Mouse (Mus musculus) hindbrain, embryonic 14.5 days (tissue): ENCODE results near the gene 4933430I17Rik. TPM values are rescaled to one million over a fixed set of nuclear protein-coding genes. Genes with fewer than 3 reads are reported as not detected.

Experiments
- ATAC-seq: fragments of 200-750 bp; cut with Nextera tagmentation; 2 replicates; pipeline ENCODE4 v1.8.0; 2017; ENCODE audit warnings: moderate number of reproducible peaks, mild to moderate bottlenecking, moderate TSS enrichment, moderate library complexity; ENCODE audit not compliant: low FRiP score
- DNase-seq: peaks from one replicate; pipeline ENCODE4 v3.0.0-alpha.2; 2015; ENCODE audit warnings: low spot score
- H3K27ac ChIP-seq: fragments of 300-500 bp; sonication (generic); 2 replicates; pipeline ENCODE4 v1.5.1; 2014; ENCODE audit warnings: mild to moderate bottlenecking, moderate library complexity
- H3K27me3 ChIP-seq: fragments of 300-500 bp; sonication (generic); 2 replicates; pipeline ENCODE4 v1.6.1; 2014; ENCODE audit warnings: mild to moderate bottlenecking, low read length, mixed read lengths; ENCODE audit not compliant: control insufficient read depth, insufficient read depth
- H3K36me3 ChIP-seq: fragments of 300-500 bp; sonication (generic); replicated peaks from 2 replicates; pipeline ENCODE4 v1.6.1; 2014; ENCODE audit not compliant: control insufficient read depth, insufficient read depth
- H3K4me1 ChIP-seq: fragments of 300-500 bp; sonication (generic); replicated peaks from 2 replicates; pipeline ENCODE4 v1.6.1; 2014; ENCODE audit warnings: antibody characterized with exemption, low read length, mixed read lengths; ENCODE audit not compliant: control insufficient read depth, insufficient read depth
- H3K4me2 ChIP-seq: fragments of 300-500 bp; sonication (generic); replicated peaks from 2 replicates; pipeline ENCODE4 v1.6.1; 2014; ENCODE audit warnings: mild to moderate bottlenecking, moderate library complexity
- H3K4me3 ChIP-seq: fragments of 300-500 bp; sonication (generic); replicated peaks from 2 replicates; pipeline ENCODE4 v1.5.1; 2014; ENCODE audit warnings: mild to moderate bottlenecking, low read length
- H3K9ac ChIP-seq: fragments of 300-500 bp; sonication (generic); 2 replicates; pipeline ENCODE4 v1.6.1; 2014
- H3K9me3 ChIP-seq: fragments of 300-500 bp; sonication (generic); 2 replicates; pipeline ENCODE4 v1.6.1; 2016; ENCODE audit warnings: low read length; ENCODE audit not compliant: control insufficient read depth
- WGBS: fragments of 180-500 bp; shearing (Covaris S2); extraction: QIAGEN DNeasy Blood & Tissue Kit; methylation state at CpG from one replicate; pipeline ENCODE4 v1.1.7; 2014; 5-methylcytosine and 5-hydroxymethylcytosine counted together
- polyA plus RNA-seq: library from polyadenylated mRNA; unstranded; fragments of >200 nt; fragmentation: Nextera tagmentation; extraction: Ambion mirVana; gene quantifications from 2 replicates; pipeline ENCODE4 v1.2.1, GENCODE M21; 2014

The 4933430I17Rik gene
- polyA plus RNA-seq, 1 experiment from 2014 or later = 0.24 TPM

DNA sequence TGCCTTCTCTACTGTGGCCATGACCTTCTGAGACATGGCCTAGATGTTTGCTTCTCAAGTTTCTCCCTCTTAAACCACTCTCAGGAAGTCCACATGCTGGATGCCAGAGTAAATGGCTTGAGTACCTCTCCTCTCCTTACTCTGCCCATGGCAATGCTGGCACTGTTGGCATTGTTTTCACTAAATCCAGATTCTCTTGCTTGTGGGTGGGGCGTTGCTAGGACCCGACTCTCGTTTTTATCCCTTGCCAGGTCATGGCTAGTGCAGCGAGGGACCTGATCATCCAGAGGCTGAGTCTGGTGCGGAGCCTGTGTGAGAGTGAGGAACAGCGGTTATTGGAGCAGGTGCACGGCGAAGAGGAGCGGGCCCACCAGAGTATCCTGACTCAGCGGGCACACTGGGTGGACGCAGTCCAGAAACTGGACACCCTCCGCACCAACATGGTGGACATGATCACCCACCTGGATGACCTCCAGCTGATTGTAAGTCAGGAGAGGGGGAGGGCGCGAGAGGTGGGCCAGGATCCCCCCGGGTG is 38.9 kb upstream of the 4933430I17Rik start:
- no peak overlapping the region for H3K27ac ChIP-seq
- no peaks in the 10 kb centered on the region for H3K36me3 ChIP-seq
- no peaks in the 10 kb centered on the region for H3K9me3 ChIP-seq
- H3K9ac ChIP-seq = no peak overlapping the region
- WGBS = 92% methylated on average over 15 of the region's 15 CpGs
- no peak overlapping the region for H3K4me2 ChIP-seq
- 0 out of 2 replicates have a peak, but pooled peaks cover 5% of the 10 kb centered on the region for H3K27me3 ChIP-seq
- ATAC-seq (no peak), DNase-seq (no peak)
- no peaks in the 10 kb centered on the region for H3K4me1 ChIP-seq
- H3K4me3 ChIP-seq = no peak overlapping the region

DNA sequence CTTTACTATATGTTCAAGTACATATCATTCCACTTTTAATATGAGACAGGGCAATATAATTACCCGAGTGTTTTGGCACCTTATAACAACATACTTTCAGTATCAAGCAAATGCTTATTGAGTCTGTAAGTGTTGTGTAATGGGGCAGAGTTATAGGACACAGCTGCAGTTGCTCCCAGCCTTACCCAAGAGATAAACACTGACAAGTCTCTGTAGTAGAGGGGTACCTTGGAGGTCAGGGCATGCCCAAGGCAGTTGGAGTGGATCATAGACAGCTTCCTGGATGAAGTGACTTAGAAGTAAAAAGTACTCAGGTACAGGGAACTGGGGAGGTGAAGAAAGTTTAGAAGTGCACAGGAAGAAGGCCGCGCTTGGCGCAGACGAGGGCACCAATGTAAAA is 38.0 kb upstream of the 4933430I17Rik start:
- Histone ChIP-seq H3K4me3 (no peak overlapping the region), H3K4me2 (no peak overlapping the region), H3K4me1 (no peaks in the 10 kb centered on the region), H3K36me3 (no peaks in the 10 kb centered on the region), H3K27ac (no peak overlapping the region), H3K9ac (no peak overlapping the region), H3K9me3 (no peaks in the 10 kb centered on the region), H3K27me3 (no peaks in the 10 kb centered on the region)
- no peak for DNase-seq
- ATAC-seq = no peak
- 95% methylated on average over 5 of the region's 5 CpGs for WGBS

DNA sequence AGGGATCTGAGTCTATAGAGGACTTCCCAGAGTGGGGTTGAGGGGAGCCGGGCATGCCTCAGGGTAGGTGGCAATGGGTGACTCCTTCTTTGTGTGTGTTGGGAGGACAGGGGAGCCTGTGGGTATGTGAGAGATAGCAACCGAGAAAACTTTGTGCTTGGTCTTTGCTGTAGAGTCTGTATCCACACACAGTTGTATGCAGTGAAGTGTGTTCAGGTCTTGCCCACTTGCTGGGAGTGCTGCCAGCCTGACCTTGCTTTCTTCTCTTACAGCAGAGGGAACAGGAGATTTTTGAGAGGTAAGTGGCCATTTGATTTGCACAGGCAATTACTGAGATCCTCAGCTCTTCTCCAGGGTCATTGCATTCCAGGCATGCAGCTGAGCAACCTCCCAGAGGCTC is 37.3 kb upstream of the 4933430I17Rik start:
- WGBS = 68% methylated on average over 2 of the region's 2 CpGs
- DNase-seq (no peak), ATAC-seq (no peak)
- no peaks in the 10 kb centered on the region for H3K4me1 ChIP-seq
- no peak overlapping the region for H3K4me3 ChIP-seq
- H3K4me2 ChIP-seq = no peak overlapping the region
- H3K9me3 ChIP-seq = no peaks in the 10 kb centered on the region
- no peaks in the 10 kb centered on the region for H3K36me3 ChIP-seq
- no peaks in the 10 kb centered on the region for H3K27me3 ChIP-seq
- no peak overlapping the region for H3K9ac ChIP-seq
- no peak overlapping the region for H3K27ac ChIP-seq

DNA sequence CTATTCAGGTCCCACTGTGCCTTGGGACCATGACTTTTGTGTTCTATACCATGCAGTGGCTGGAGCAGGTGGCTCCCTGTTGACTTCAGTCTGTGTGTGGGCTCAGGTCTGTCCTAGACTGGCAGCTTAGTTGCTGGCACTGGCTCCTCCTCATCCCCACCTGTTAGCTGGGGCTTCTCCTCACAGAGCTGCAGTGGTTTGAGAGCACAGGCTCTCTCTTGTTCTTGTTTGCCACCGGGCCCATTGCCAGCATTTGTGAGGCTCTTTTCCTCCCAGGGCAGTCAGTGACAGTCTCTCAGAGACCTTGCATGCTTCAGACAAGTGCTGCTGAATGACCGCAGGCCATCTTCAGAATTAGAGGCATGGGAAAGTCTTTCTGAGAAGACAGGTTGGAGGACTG is 32.5 kb upstream of the 4933430I17Rik start:
- no peaks in the 10 kb centered on the region for H3K27me3 ChIP-seq
- no peak overlapping the region for H3K9ac ChIP-seq
- no peak overlapping the region for H3K4me2 ChIP-seq
- no peak for DNase-seq
- no peaks in the 10 kb centered on the region for H3K9me3 ChIP-seq
- ATAC-seq = no peak
- no peaks in the 10 kb centered on the region for H3K4me1 ChIP-seq
- H3K36me3 ChIP-seq = peaks cover 2% of the 10 kb centered on the region; the same call in 1 of the 2 replicates
- no peak overlapping the region for H3K4me3 ChIP-seq
- 87% methylated on average over 2 of the region's 2 CpGs for WGBS
- H3K27ac ChIP-seq = no peak overlapping the region

DNA sequence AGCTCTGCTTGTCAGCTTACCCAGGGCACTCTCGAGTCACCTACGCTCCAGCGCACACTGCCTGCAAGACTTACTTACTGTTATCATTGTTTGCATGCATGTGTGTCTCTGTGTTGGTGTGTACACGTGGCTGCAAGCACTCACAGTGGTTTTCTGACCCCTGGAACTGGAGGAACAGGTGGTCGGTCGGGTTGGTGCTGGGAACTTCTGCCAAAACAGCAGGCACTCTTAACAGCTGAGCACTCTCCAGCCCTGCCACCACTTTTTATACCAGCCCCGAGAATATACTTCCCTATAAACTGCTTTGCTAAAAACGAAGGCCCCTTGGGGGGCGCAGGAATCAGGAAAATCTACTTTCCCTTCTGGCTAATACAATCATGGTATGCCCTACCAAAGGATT is 30.9 kb upstream of the 4933430I17Rik start:
- H3K4me2 ChIP-seq = no peak overlapping the region
- H3K36me3 ChIP-seq = peaks cover 12% of the 10 kb centered on the region; the same call in 1 of the 2 replicates
- DNase-seq = no peak
- no peak overlapping the region for H3K9ac ChIP-seq
- H3K27ac ChIP-seq = no peak overlapping the region
- H3K4me1 ChIP-seq = no peaks in the 10 kb centered on the region
- 71% methylated on average over 9 of the region's 9 CpGs for WGBS
- H3K4me3 ChIP-seq = no peak overlapping the region
- H3K27me3 ChIP-seq = no peaks in the 10 kb centered on the region
- H3K9me3 ChIP-seq = no peaks in the 10 kb centered on the region
- ATAC-seq = no peak

DNA sequence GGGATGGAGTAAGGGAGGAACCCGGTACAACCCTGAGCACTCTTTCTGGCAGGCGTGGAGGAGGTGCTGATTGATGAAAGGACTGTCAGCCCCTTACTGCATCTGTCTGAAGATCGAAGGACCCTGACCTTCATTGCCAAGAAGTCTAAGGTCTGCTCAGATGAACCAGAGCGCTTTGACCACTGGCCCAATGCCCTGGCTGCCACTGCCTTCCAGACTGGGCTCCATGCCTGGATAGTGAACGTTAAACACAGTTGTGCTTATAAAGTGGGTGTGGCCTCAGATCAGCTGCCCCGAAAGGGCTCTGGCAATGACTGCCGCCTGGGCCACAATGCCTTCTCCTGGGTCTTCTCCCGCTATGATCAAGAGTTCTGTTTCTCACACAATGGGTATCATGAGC is 29.2 kb upstream of the 4933430I17Rik start:
- Histone ChIP-seq H3K36me3 (peaks cover 12% of the 10 kb centered on the region; the same call in 1 of the 2 replicates), H3K9me3 (no peaks in the 10 kb centered on the region), H3K27me3 (no peaks in the 10 kb centered on the region), H3K4me3 (no peak overlapping the region), H3K27ac (no peak overlapping the region), H3K4me2 (no peak overlapping the region), H3K4me1 (0 out of 2 replicates have a peak, but pooled peaks cover 1% of the 10 kb centered on the region), H3K9ac (no peak overlapping the region)
- ATAC-seq (no peak), DNase-seq (no peak)
- WGBS = 84% methylated on average over 8 of the region's 8 CpGs

DNA sequence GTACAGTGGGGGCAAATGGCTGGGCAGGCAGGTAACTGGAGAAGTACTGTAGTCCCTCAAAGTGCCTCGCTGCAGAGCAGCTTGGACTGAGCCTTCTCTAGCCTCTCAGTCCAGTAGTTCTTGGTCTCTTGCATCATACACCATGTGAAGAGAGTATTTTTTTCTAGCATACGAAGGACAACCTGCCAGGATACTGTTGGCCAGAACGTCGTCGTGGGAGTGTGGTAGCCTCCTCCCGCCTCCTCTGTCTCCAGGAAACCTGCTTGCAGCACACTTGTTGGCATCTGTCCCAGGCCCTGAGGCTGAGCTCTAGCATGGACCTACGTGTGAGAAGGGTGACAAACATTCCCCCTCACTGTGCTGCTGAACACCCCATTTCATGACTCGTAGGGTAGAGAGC is 28.4 kb upstream of the 4933430I17Rik start:
- 63% methylated on average over 8 of the region's 8 CpGs for WGBS
- DNase-seq = no peak
- Histone ChIP-seq H3K9me3 (no peaks in the 10 kb centered on the region), H3K9ac (no peak overlapping the region), H3K4me2 (no peak overlapping the region), H3K36me3 (peaks cover 12% of the 10 kb centered on the region; the same call in 1 of the 2 replicates), H3K27me3 (no peaks in the 10 kb centered on the region), H3K4me3 (no peak overlapping the region), H3K4me1 (0 out of 2 replicates have a peak, but pooled peaks cover 7% of the 10 kb centered on the region), H3K27ac (no peak overlapping the region)
- peak; percentile 12; the same call in 1 of the 2 replicates for ATAC-seq

DNA sequence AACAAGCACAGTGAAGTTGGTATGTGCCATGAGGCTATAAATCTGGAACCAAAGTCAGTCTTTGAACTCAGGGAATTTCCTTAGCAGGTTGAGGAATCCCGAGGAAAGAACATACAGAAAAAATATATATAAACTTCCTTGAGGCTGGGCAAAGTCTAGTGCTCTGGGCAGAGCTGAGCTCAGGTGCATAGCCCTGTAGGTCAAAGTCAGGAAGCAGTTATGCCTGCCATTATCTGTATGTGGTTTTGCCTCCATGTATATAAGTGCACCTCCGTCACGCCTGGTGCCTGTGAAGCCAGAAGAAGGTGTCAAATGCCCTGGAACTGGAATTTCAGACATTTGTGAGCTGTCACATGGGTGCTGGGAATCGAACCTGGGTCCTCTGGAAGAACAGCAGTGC is 24.4 kb upstream of the 4933430I17Rik start:
- H3K27ac ChIP-seq = no peak overlapping the region
- no peak for ATAC-seq
- H3K4me1 ChIP-seq = 0 out of 2 replicates have a peak, but pooled peaks cover 7% of the 10 kb centered on the region
- no peaks in the 10 kb centered on the region for H3K27me3 ChIP-seq
- no peak for DNase-seq
- peaks cover 12% of the 10 kb centered on the region; the same call in 1 of the 2 replicates for H3K36me3 ChIP-seq
- H3K4me2 ChIP-seq = peak overlapping the region; percentile 55; the same call in 1 of the 2 replicates
- H3K9ac ChIP-seq = no peak overlapping the region
- no peaks in the 10 kb centered on the region for H3K9me3 ChIP-seq
- no peak overlapping the region for H3K4me3 ChIP-seq
- WGBS = 95% methylated on average over 4 of the region's 4 CpGs

DNA sequence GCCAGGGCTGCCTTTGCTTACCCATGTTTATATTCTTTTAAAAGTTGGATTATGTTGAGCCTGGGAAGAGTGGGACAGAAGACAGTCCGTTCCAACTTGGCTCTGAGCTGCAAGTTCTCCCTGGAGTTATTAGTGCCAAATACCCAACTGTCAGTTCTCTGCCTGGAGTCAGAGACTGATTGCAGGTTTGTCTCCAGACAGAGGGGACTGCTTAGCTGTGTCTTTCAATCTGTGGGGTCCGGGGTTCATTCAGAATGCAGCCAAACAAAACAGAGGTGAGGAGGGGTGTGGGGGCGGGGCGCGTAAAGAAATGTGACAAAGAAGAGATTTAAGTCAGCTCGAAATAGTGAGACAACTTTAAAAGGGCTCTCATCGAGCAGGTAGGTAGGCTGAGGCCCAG is 23.6 kb upstream of the 4933430I17Rik start:
- Histone ChIP-seq H3K27me3 (no peaks in the 10 kb centered on the region), H3K9me3 (no peaks in the 10 kb centered on the region), H3K4me1 (0 out of 2 replicates have a peak, but pooled peaks cover 7% of the 10 kb centered on the region), H3K9ac (peak overlapping the region; percentile 83), H3K27ac (peak overlapping the region; percentile 68; the same call in 1 of the 2 replicates), H3K36me3 (peaks cover 12% of the 10 kb centered on the region; the same call in 1 of the 2 replicates), H3K4me2 (peak overlapping the region; percentile 55), H3K4me3 (peak overlapping the region; percentile 78)
- no peak for DNase-seq
- WGBS = 3% methylated on average over 7 of the region's 7 CpGs
- peak; percentile 1; the same call in 1 of the 2 replicates for ATAC-seq
